Mouse (Mus musculus) embryonic facial prominence, embryonic 13.5 days (tissue): ENCODE data around the gene Sec61b. TPM values are rescaled to one million over a fixed set of nuclear protein-coding genes. Genes with fewer than 3 reads are reported as not detected.

Source experiments
- ATAC-seq: fragments of 200-750 bp; cut with Nextera tagmentation; 2 replicates; pipeline ENCODE4 v1.8.0; 2017; ENCODE audit warnings: low read depth; ENCODE audit not compliant: insufficient number of reproducible peaks, insufficient read depth, low FRiP score, low TSS enrichment
- H3K27ac ChIP-seq: fragments of 300-500 bp; sonication (generic); 2 replicates; pipeline ENCODE4 v1.5.1; 2015; ENCODE audit warnings: moderate library complexity, mild to moderate bottlenecking, inconsistent platforms
- H3K27me3 ChIP-seq: fragments of 300-500 bp; sonication (generic); 2 replicates; pipeline ENCODE4 v1.6.1; 2015; ENCODE audit warnings: mild to moderate bottlenecking, inconsistent platforms
- H3K36me3 ChIP-seq: fragments of 300-500 bp; sonication (generic); 2 replicates; pipeline ENCODE4 v1.6.1; 2015; ENCODE audit warnings: mild to moderate bottlenecking, inconsistent platforms
- H3K4me1 ChIP-seq: fragments of 300-500 bp; sonication (generic); 2 replicates; pipeline ENCODE4 v1.6.1; 2015; ENCODE audit warnings: inconsistent platforms
- H3K4me2 ChIP-seq: fragments of 300-500 bp; sonication (generic); 2 replicates; pipeline ENCODE4 v1.6.1; 2015; ENCODE audit warnings: moderate library complexity, mild to moderate bottlenecking, inconsistent platforms
- H3K4me3 ChIP-seq: fragments of 300-500 bp; sonication (generic); 2 replicates; pipeline ENCODE4 v1.5.1; 2015; ENCODE audit warnings: mild to moderate bottlenecking, inconsistent platforms
- H3K9ac ChIP-seq: fragments of 300-500 bp; sonication (generic); 2 replicates; pipeline ENCODE4 v1.6.1; 2015; ENCODE audit warnings: mild to moderate bottlenecking, inconsistent platforms
- H3K9me3 ChIP-seq: fragments of 300-500 bp; sonication (generic); 2 replicates; pipeline ENCODE4 v1.6.1; 2016; ENCODE audit warnings: inconsistent platforms
- WGBS: fragments of 180-500 bp; shearing (Covaris S2); methylation state at CpG from one replicate; pipeline ENCODE4 v1.1.7; 2015; ENCODE audit warnings: mixed read lengths; 5-methylcytosine and 5-hydroxymethylcytosine counted together
- polyA plus RNA-seq: library from polyadenylated mRNA; unstranded; fragments of >200 nt; fragmentation: Nextera tagmentation; extraction: Ambion mirVana; gene quantifications from 2 replicates; pipeline ENCODE4 v1.2.1, GENCODE M21; 2015

The Sec61b gene
- polyA plus RNA-seq, 1 experiment from 2014 or later: 447 TPM

DNA sequence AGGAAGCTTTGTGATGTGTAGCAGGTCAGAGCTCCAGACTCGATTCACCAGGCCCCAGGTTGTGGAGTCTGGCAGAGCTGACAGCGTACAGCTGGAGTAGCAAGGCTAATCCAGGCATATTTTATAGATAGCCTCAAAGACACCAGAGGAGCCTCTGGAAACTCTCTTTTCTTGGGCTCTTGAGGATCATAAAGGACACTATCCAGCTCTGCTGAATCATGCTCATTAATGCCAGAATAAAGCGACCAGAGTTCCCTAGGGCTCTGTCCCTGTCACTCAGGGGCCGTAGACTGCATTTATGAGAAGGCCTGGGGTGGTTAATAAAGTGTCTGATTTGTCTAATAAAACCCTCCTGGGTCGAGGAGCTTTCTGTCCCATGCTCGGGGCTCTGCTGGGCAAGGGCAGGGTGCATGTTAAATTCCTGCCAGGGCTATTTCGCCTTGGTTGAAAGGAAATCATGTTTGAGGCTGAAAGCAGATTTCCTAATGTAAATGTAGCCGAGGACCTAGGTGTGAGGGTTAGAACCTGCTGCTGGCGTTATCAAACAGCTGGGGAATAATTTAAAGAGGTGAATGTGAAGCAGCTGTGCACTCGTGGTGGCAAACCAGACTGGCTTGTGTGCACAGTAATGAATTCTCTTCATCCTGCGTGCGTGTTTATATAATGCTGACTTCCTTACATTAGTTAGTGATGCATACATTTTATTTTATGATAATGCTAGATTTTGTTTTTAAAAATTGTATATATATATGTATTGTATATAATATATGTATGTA is 18.0 kb downstream of the Sec61b start:
- Histone ChIP-seq H3K36me3 (no peaks in the 10 kb centered on the region), H3K4me3 (no peak overlapping the region), H3K9ac (no peak overlapping the region; the same call in 1 of the 2 replicates), H3K4me1 (0 out of 2 replicates have a peak, but pooled peaks cover 6% of the 10 kb centered on the region), H3K4me2 (no peak overlapping the region), H3K9me3 (no peaks in the 10 kb centered on the region), H3K27me3 (no peaks in the 10 kb centered on the region), H3K27ac (no peak overlapping the region)
- no peak for ATAC-seq
- 60% methylated on average over 12 of the region's 12 CpGs for WGBS

DNA sequence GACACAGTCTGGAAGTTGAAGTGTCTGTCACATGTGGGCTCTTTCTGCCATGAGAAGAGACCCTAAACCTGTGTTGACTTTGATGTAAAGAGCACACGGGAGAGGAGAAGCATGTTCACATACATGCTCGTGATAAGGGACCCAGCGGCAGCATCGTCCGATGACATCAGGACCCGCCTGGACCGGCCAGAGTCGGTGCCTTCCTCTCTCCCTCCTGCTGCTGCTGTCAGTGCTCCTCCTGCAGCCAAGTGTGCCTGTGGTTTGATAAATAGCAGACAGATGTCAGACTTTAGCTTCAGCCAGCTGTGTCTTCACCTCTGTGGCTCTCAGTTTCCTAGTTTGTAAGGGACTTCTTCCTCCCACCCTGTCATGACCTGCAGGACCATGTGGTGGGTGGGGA is 19.0 kb downstream of the Sec61b start:
- no peak overlapping the region for H3K4me3 ChIP-seq
- WGBS: 76% methylated on average over 8 of the region's 8 CpGs

DNA sequence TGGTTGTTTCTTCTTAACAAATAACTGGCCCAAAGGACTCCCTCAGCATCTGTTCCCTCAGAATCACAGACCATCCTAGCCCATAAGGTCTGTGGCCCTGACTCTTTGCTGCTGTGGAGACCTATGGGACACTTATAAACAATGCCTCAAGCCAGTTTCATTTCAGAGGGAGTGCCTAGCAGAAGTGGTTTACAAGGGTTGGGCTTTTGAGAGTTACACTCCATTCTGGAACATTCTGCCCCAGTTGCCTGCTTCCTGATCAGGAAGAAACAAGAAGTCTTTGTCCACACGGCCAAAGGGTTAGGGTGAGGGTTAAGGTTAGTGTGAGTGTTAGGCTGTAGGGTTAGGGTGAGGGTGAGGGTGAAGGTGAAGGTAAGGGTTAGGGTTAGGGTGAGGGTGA is 19.7 kb downstream of the Sec61b start:
- Histone ChIP-seq H3K4me3 (no peak overlapping the region), H3K36me3 (no peaks in the 10 kb centered on the region), H3K9ac (no peak overlapping the region), H3K4me1 (0 out of 2 replicates have a peak, but pooled peaks cover 6% of the 10 kb centered on the region), H3K27me3 (no peaks in the 10 kb centered on the region), H3K4me2 (no peak overlapping the region), H3K27ac (no peak overlapping the region), H3K9me3 (no peaks in the 10 kb centered on the region)
- 63% methylated on average over 1 of the region's 1 CpGs for WGBS
- no peak for ATAC-seq

More for the DNA sequence above, 19.0 kb downstream of the Sec61b start:
- Histone ChIP-seq H3K9ac (no peak overlapping the region), H3K9me3 (no peaks in the 10 kb centered on the region), H3K36me3 (no peaks in the 10 kb centered on the region), H3K27ac (no peak overlapping the region), H3K27me3 (no peaks in the 10 kb centered on the region), H3K4me2 (no peak overlapping the region), H3K4me1 (0 out of 2 replicates have a peak, but pooled peaks cover 6% of the 10 kb centered on the region)
- ATAC-seq: no peak

DNA sequence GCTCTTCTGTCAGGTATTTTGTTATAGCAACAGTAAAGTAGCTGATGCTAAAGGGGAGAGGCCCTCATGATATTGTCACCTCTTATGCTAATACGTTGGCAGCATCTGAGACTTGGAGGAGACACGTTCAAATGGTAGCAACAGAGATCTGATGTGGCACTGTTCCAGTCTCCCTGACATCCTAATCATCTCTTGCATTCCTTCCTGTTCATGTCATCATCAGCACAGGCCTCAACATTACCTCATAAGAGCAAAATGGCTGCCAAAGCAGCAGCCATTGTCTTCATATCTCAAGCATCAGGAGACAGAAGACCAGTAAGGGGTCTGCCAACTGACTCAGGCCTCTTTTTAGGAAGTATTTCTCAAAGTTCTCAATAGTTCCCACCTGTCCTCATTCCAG is 20.2 kb downstream of the Sec61b start:
- ATAC-seq: no peak
- H3K9me3 ChIP-seq: no peaks in the 10 kb centered on the region
- WGBS: 78% methylated on average over 2 of the region's 2 CpGs
- H3K27ac ChIP-seq: no peak overlapping the region
- H3K36me3 ChIP-seq: no peaks in the 10 kb centered on the region
- H3K27me3 ChIP-seq: no peaks in the 10 kb centered on the region
- H3K4me1 ChIP-seq: 0 out of 2 replicates have a peak, but pooled peaks cover 6% of the 10 kb centered on the region
- H3K4me3 ChIP-seq: no peak overlapping the region
- no peak overlapping the region for H3K9ac ChIP-seq
- H3K4me2 ChIP-seq: no peak overlapping the region

- Histone ChIP-seq H3K4me1 (no peaks in the 10 kb centered on the region), H3K9me3 (no peaks in the 10 kb centered on the region), H3K4me3 (no peak overlapping the region), H3K9ac (no peak overlapping the region), H3K36me3 (no peaks in the 10 kb centered on the region), H3K4me2 (no peak overlapping the region), H3K27ac (no peak overlapping the region), H3K27me3 (no peaks in the 10 kb centered on the region; the same call in 1 of the 2 replicates)
- WGBS: 62% methylated on average over 7 of the region's 7 CpGs
- no peak for ATAC-seq
These were observed 23.4 kb downstream of the Sec61b start for GRCm38 (mm10) chr4:47497811-47498385.

- ATAC-seq: no peak
- WGBS: 84% methylated on average over 10 of the region's 10 CpGs
- no peak overlapping the region for H3K27ac ChIP-seq
- no peaks in the 10 kb centered on the region; the same call in 1 of the 2 replicates for H3K27me3 ChIP-seq
- no peaks in the 10 kb centered on the region for H3K4me1 ChIP-seq
- no peak overlapping the region for H3K4me3 ChIP-seq
- no peak overlapping the region for H3K4me2 ChIP-seq
- H3K9ac ChIP-seq: no peak overlapping the region
- H3K9me3 ChIP-seq: no peaks in the 10 kb centered on the region
- no peaks in the 10 kb centered on the region for H3K36me3 ChIP-seq
These were observed 24.7 kb downstream of the Sec61b start for GRCm38 (mm10) chr4:47499121-47499545.

- Histone ChIP-seq H3K27me3 (no peaks in the 10 kb centered on the region; the same call in 1 of the 2 replicates), H3K4me2 (no peak overlapping the region; the same call in 1 of the 2 replicates), H3K27ac (no peak overlapping the region), H3K36me3 (no peaks in the 10 kb centered on the region), H3K4me3 (no peak overlapping the region), H3K9me3 (no peaks in the 10 kb centered on the region), H3K9ac (no peak overlapping the region), H3K4me1 (peaks cover 10% of the 10 kb centered on the region)
- ATAC-seq: no peak
- WGBS: 21% methylated on average over 4 of the region's 4 CpGs
These were observed 28.1 kb downstream of the Sec61b start for GRCm38 (mm10) chr4:47502546-47502971.

- Histone ChIP-seq H3K27me3 (no peaks in the 10 kb centered on the region; the same call in 1 of the 2 replicates), H3K9ac (no peak overlapping the region), H3K36me3 (no peaks in the 10 kb centered on the region), H3K27ac (no peak overlapping the region), H3K4me3 (no peak overlapping the region), H3K9me3 (no peaks in the 10 kb centered on the region), H3K4me1 (peaks cover 10% of the 10 kb centered on the region), H3K4me2 (no peak overlapping the region; the same call in 1 of the 2 replicates)
- 79% methylated on average over 6 of the region's 6 CpGs for WGBS
- no peak for ATAC-seq
These were observed 28.6 kb downstream of the Sec61b start for GRCm38 (mm10) chr4:47503045-47503444.

GRCm38 (mm10) chr4:47504841-47505517 is 30.5 kb downstream of the Sec61b start:
- Histone ChIP-seq H3K4me2 (no peak overlapping the region), H3K4me3 (no peak overlapping the region), H3K36me3 (no peaks in the 10 kb centered on the region), H3K9ac (no peak overlapping the region), H3K4me1 (peaks cover 10% of the 10 kb centered on the region), H3K9me3 (no peaks in the 10 kb centered on the region), H3K27ac (no peak overlapping the region), H3K27me3 (no peaks in the 10 kb centered on the region; the same call in 1 of the 2 replicates)
- ATAC-seq: no peak
- 32% methylated on average over 10 of the region's 10 CpGs for WGBS

DNA sequence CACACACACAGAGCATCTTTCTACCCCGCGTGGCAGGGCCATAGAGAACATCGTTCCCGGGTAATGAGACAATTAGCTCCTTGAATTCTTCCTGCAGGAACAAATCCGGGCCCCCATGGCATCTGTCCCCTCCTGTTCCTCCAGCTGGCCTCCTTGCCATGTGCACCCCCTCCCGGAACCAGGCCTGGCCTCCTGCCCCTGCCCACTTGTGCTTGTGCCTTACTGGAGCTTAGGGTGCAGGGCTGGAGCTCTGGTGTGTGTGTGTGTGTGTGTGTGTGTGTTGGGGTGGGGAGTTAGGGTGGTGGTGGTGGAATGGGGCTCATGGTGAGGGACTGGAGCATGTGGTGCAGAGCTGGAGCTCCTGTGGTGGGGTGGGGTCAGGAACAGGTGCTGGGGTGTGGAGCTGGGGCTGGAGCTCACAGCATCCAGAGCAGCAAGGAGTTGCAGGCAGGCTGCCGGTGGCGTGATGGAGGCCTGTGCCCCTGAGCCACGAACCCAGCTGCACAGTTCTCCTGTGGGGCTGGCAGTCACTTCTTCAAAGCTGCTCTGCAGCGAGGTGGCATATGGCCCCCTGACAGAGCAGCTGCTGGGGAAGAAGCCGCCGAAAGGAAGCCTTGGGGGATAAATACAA is 44.2 kb downstream of the Sec61b start:
- 0 out of 2 replicates have a peak, but pooled peaks cover 3% of the 10 kb centered on the region for H3K27me3 ChIP-seq
- no peak for ATAC-seq
- 52% methylated on average over 12 of the region's 12 CpGs for WGBS

DNA sequence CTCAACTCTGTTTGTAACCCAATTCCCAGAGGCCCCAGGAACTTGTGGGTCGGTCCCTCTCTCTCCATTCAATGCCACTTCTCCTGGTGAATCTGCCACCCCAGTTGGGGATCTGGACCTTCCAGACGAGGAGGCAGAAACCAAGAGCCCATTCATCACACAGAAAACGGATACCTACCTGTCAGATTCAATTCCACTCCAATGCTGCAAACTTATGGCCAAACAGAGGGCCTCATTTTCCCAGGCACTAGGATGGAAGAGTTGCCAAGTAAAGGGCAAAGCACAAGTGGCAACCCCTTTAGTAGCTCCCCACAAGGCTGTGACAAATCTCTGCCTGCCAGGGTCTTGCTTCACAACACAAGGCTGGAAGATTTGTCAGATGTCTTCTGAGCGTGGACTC is 45.6 kb downstream of the Sec61b start:
- no peak overlapping the region for H3K4me2 ChIP-seq
- no peak for ATAC-seq
- no peaks in the 10 kb centered on the region for H3K36me3 ChIP-seq
- no peak overlapping the region for H3K4me3 ChIP-seq
- H3K27me3 ChIP-seq: no peaks in the 10 kb centered on the region
- WGBS: 55% methylated on average over 4 of the region's 4 CpGs
- peaks cover 14% of the 10 kb centered on the region for H3K4me1 ChIP-seq
- H3K9me3 ChIP-seq: no peaks in the 10 kb centered on the region
- H3K9ac ChIP-seq: no peak overlapping the region
- no peak overlapping the region for H3K27ac ChIP-seq

More for the DNA sequence above, 44.2 kb downstream of the Sec61b start:
- H3K4me1 ChIP-seq: peaks cover 14% of the 10 kb centered on the region
- no peak overlapping the region for H3K9ac ChIP-seq
- no peaks in the 10 kb centered on the region for H3K36me3 ChIP-seq
- no peaks in the 10 kb centered on the region for H3K9me3 ChIP-seq
- no peak overlapping the region for H3K4me2 ChIP-seq
- no peak overlapping the region for H3K27ac ChIP-seq
- no peak overlapping the region for H3K4me3 ChIP-seq
